Mouse (Mus musculus) heart, embryonic 10.5 days (tissue): ENCODE data around the gene Lmf2. TPM values are rescaled to one million over a fixed set of nuclear protein-coding genes. Genes with fewer than 3 reads are reported as not detected.

Source experiments
- DNase-seq: peaks from one replicate; pipeline ENCODE4 v3.0.0-alpha.2; 2017; ENCODE audit warnings: low spot score
- H3K27ac ChIP-seq: fragments of 300-500 bp; sonication (generic); 2 replicates; pipeline ENCODE4 v1.5.1; 2016; ENCODE audit warnings: mild to moderate bottlenecking
- H3K27me3 ChIP-seq: fragments of 300-500 bp; sonication (generic); 2 replicates; pipeline ENCODE4 v1.6.1; 2016; ENCODE audit warnings: mild to moderate bottlenecking; ENCODE audit not compliant: poor library complexity, insufficient read depth, severe bottlenecking
- H3K36me3 ChIP-seq: fragments of 300-500 bp; sonication (generic); 2 replicates; pipeline ENCODE4 v1.6.1; 2016; ENCODE audit warnings: mild to moderate bottlenecking, moderate library complexity
- H3K4me1 ChIP-seq: fragments of 300-500 bp; sonication (generic); 2 replicates; pipeline ENCODE4 v1.6.1; 2016; ENCODE audit warnings: mild to moderate bottlenecking
- H3K4me3 ChIP-seq: fragments of 300-500 bp; sonication (generic); 2 replicates; pipeline ENCODE4 v1.5.1; 2016; ENCODE audit warnings: mild to moderate bottlenecking, moderate library complexity
- H3K9me3 ChIP-seq: fragments of 300-500 bp; sonication (generic); 2 replicates; pipeline ENCODE4 v1.6.1; 2016; ENCODE audit warnings: mild to moderate bottlenecking, moderate library complexity
- WGBS: fragments of 180-500 bp; shearing (Covaris S2); methylation state at CpG from one replicate; pipeline ENCODE4 v1.1.7; 2016; 5-methylcytosine and 5-hydroxymethylcytosine counted together
- polyA plus RNA-seq: library from polyadenylated mRNA; unstranded; fragments of >200 nt; fragmentation: Nextera tagmentation; extraction: Ambion mirVana; gene quantifications from 2 replicates; pipeline ENCODE4 v1.2.1, GENCODE M21; 2016

Lmf2 gene
- polyA plus RNA-seq, 1 experiment from 2014 or later: 51.5 TPM

GRCm38 (mm10) chr15:89354455-89354854 is 1.0 kb downstream of the Lmf2 start:
- Histone ChIP-seq H3K9me3 (no peaks in the 10 kb centered on the region), H3K4me3 (peak overlapping the region; percentile 77), H3K36me3 (peaks cover 51% of the 10 kb centered on the region), H3K27me3 (no peaks in the 10 kb centered on the region), H3K4me1 (peaks cover 34% of the 10 kb centered on the region), H3K27ac (peak overlapping the region; percentile 92)
- WGBS: 83% methylated on average over 7 of the region's 7 CpGs
- DNase-seq: no peak

GRCm38 (mm10) chr15:89353837-89354236 is 1.6 kb downstream of the Lmf2 start:
- WGBS: 94% methylated on average over 16 of the region's 16 CpGs
- peaks cover 48% of the 10 kb centered on the region for H3K36me3 ChIP-seq
- H3K27ac ChIP-seq: no peak overlapping the region
- no peaks in the 10 kb centered on the region for H3K9me3 ChIP-seq
- H3K27me3 ChIP-seq: no peaks in the 10 kb centered on the region
- peaks cover 32% of the 10 kb centered on the region for H3K4me1 ChIP-seq
- no peak for DNase-seq
- peak overlapping the region; percentile 77 for H3K4me3 ChIP-seq

- Histone ChIP-seq H3K4me3 (no peak overlapping the region), H3K36me3 (peaks cover 46% of the 10 kb centered on the region), H3K9me3 (no peaks in the 10 kb centered on the region), H3K4me1 (peaks cover 23% of the 10 kb centered on the region), H3K27me3 (no peaks in the 10 kb centered on the region), H3K27ac (no peak overlapping the region)
- DNase-seq: no peak
- 92% methylated on average over 12 of the region's 12 CpGs for WGBS
Observed at GRCm38 (mm10) chr15:89352795-89353194, 2.7 kb downstream of the Lmf2 start.

GRCm38 (mm10) chr15:89352054-89352453 is 3.4 kb downstream of the Lmf2 start:
- Histone ChIP-seq H3K27me3 (no peaks in the 10 kb centered on the region), H3K36me3 (peaks cover 46% of the 10 kb centered on the region), H3K27ac (no peak overlapping the region), H3K9me3 (no peaks in the 10 kb centered on the region), H3K4me1 (peaks cover 20% of the 10 kb centered on the region), H3K4me3 (no peak overlapping the region)
- WGBS: 93% methylated on average over 14 of the region's 14 CpGs
- no peak for DNase-seq

- 81% methylated on average over 15 of the region's 15 CpGs for WGBS
Observed at GRCm38 (mm10) chr15:89351302-89351701, 4.2 kb downstream of the Lmf2 start.

GRCm38 (mm10) chr15:89350447-89350846 is 5.0 kb downstream of the Lmf2 start:
- Histone ChIP-seq H3K4me1 (peaks cover 20% of the 10 kb centered on the region), H3K9me3 (no peaks in the 10 kb centered on the region), H3K27me3 (no peaks in the 10 kb centered on the region), H3K36me3 (peaks cover 46% of the 10 kb centered on the region), H3K27ac (no peak overlapping the region), H3K4me3 (no peak overlapping the region)
- 71% methylated on average over 5 of the region's 5 CpGs for WGBS
- no peak for DNase-seq

More at GRCm38 (mm10) chr15:89351302-89351701, 4.2 kb downstream of the Lmf2 start:
- peaks cover 20% of the 10 kb centered on the region for H3K4me1 ChIP-seq
- H3K27ac ChIP-seq: no peak overlapping the region
- DNase-seq: no peak
- no peaks in the 10 kb centered on the region for H3K27me3 ChIP-seq
- no peaks in the 10 kb centered on the region for H3K9me3 ChIP-seq
- peaks cover 46% of the 10 kb centered on the region for H3K36me3 ChIP-seq
- no peak overlapping the region for H3K4me3 ChIP-seq

- no peak for DNase-seq
- H3K4me1 ChIP-seq: no peaks in the 10 kb centered on the region
- 0 out of 2 replicates have a peak, but pooled peaks cover 3% of the 10 kb centered on the region for H3K36me3 ChIP-seq
- H3K27me3 ChIP-seq: no peaks in the 10 kb centered on the region
- 83% methylated on average over 3 of the region's 3 CpGs for WGBS
- H3K27ac ChIP-seq: no peak overlapping the region
- no peaks in the 10 kb centered on the region for H3K9me3 ChIP-seq
- no peak overlapping the region for H3K4me3 ChIP-seq
Observed at GRCm38 (mm10) chr15:89343325-89343724, 12.1 kb downstream of the Lmf2 start.

- Histone ChIP-seq H3K9me3 (no peaks in the 10 kb centered on the region), H3K27me3 (no peaks in the 10 kb centered on the region), H3K4me3 (no peak overlapping the region), H3K36me3 (no peaks in the 10 kb centered on the region), H3K27ac (no peak overlapping the region), H3K4me1 (no peaks in the 10 kb centered on the region)
- DNase-seq: no peak
- WGBS: 41% methylated on average over 1 of the region's 1 CpGs
Observed at GRCm38 (mm10) chr15:89341678-89342077, 13.8 kb downstream of the Lmf2 start.

- Histone ChIP-seq H3K4me1 (no peaks in the 10 kb centered on the region), H3K36me3 (no peaks in the 10 kb centered on the region), H3K27me3 (no peaks in the 10 kb centered on the region), H3K9me3 (no peaks in the 10 kb centered on the region), H3K27ac (no peak overlapping the region), H3K4me3 (no peak overlapping the region)
- 75% methylated on average over 3 of the region's 3 CpGs for WGBS
- DNase-seq: no peak
Observed at GRCm38 (mm10) chr15:89340136-89340535, 15.3 kb downstream of the Lmf2 start.

- Histone ChIP-seq H3K36me3 (no peaks in the 10 kb centered on the region), H3K27ac (no peak overlapping the region), H3K9me3 (no peaks in the 10 kb centered on the region), H3K4me1 (no peaks in the 10 kb centered on the region), H3K27me3 (no peaks in the 10 kb centered on the region), H3K4me3 (no peak overlapping the region)
- WGBS: 85% methylated on average over 2 of the region's 2 CpGs
- DNase-seq: no peak
Observed at GRCm38 (mm10) chr15:89339696-89340095, 15.8 kb downstream of the Lmf2 start.

GRCm38 (mm10) chr15:89336422-89336821 is 19.0 kb downstream of the Lmf2 start:
- no peaks in the 10 kb centered on the region for H3K27me3 ChIP-seq
- no peaks in the 10 kb centered on the region for H3K4me1 ChIP-seq
- DNase-seq: no peak
- WGBS: 79% methylated on average over 14 of the region's 14 CpGs
- no peaks in the 10 kb centered on the region for H3K9me3 ChIP-seq
- no peaks in the 10 kb centered on the region for H3K36me3 ChIP-seq
- no peak overlapping the region for H3K4me3 ChIP-seq
- H3K27ac ChIP-seq: no peak overlapping the region

- H3K27ac ChIP-seq: no peak overlapping the region
- H3K9me3 ChIP-seq: no peaks in the 10 kb centered on the region
- no peaks in the 10 kb centered on the region for H3K27me3 ChIP-seq
- 80% methylated on average over 17 of the region's 17 CpGs for WGBS
- no peak for DNase-seq
- H3K36me3 ChIP-seq: no peaks in the 10 kb centered on the region
- H3K4me3 ChIP-seq: no peak overlapping the region
- H3K4me1 ChIP-seq: no peaks in the 10 kb centered on the region
Observed at GRCm38 (mm10) chr15:89334774-89335537, 20.5 kb downstream of the Lmf2 start.

GRCm38 (mm10) chr15:89334271-89334670 is 21.2 kb downstream of the Lmf2 start, which contains the start of gene Miox:
Gene Miox (plus strand): TSS chr15:89334398.
- no peaks in the 10 kb centered on the region for H3K4me1 ChIP-seq
- no peak within 1 kb of the TSS for H3K27ac ChIP-seq
- H3K27me3 ChIP-seq: no peaks in the 10 kb centered on the region
- no peak within 1 kb of the TSS for H3K4me3 ChIP-seq
- no peak for DNase-seq
- no peaks in the 10 kb centered on the region for H3K9me3 ChIP-seq
- no peaks in the 10 kb centered on the region for H3K36me3 ChIP-seq
- 82% methylated on average over 7 of the region's 7 CpGs for WGBS
